Mouse (Mus musculus) liver, embryonic 12.5 days (tissue): ENCODE measurements around the gene Gper1. TPM values are rescaled to one million over a fixed set of nuclear protein-coding genes. Genes with fewer than 3 reads are reported as not detected.

Experiments
- ATAC-seq: fragments of 200-750 bp; cut with Nextera tagmentation; 2 replicates; pipeline ENCODE4 v1.8.0; 2017; ENCODE audit warnings: moderate number of reproducible peaks, mild to moderate bottlenecking, moderate library complexity
- H3K27ac ChIP-seq: fragments of 300-500 bp; sonication (generic); 2 replicates; pipeline ENCODE4 v1.5.1; 2016; ENCODE audit warnings: mild to moderate bottlenecking
- H3K27me3 ChIP-seq: fragments of 300-500 bp; sonication (generic); replicated peaks from 2 replicates; pipeline ENCODE4 v1.6.1; 2016; ENCODE audit warnings: mild to moderate bottlenecking, moderate library complexity
- H3K36me3 ChIP-seq: fragments of 300-500 bp; sonication (generic); 2 replicates; pipeline ENCODE4 v1.6.1; 2016; ENCODE audit warnings: mild to moderate bottlenecking, moderate library complexity
- H3K4me1 ChIP-seq: fragments of 300-500 bp; sonication (generic); 2 replicates; pipeline ENCODE4 v1.6.1; 2016
- H3K4me2 ChIP-seq: fragments of 300-500 bp; sonication (generic); 2 replicates; pipeline ENCODE4 v1.6.1; 2016; ENCODE audit warnings: mild to moderate bottlenecking, moderate library complexity
- H3K4me3 ChIP-seq: fragments of 300-500 bp; sonication (generic); 2 replicates; pipeline ENCODE4 v1.5.1; 2016; ENCODE audit warnings: mild to moderate bottlenecking, moderate library complexity
- H3K9ac ChIP-seq: fragments of 300-500 bp; sonication (generic); 2 replicates; pipeline ENCODE4 v1.6.1; 2016; ENCODE audit warnings: mild to moderate bottlenecking, moderate library complexity
- H3K9me3 ChIP-seq: fragments of 300-500 bp; sonication (generic); replicated peaks from 2 replicates; pipeline ENCODE4 v1.6.1; 2016; ENCODE audit warnings: mild to moderate bottlenecking, moderate library complexity
- WGBS: fragments of 180-500 bp; shearing (Covaris S2); methylation state at CpG from one replicate; pipeline ENCODE4 v1.1.7; 2016; ENCODE audit not compliant: insufficient replicate concordance; 5-methylcytosine and 5-hydroxymethylcytosine counted together
- polyA plus RNA-seq: library from polyadenylated mRNA; unstranded; fragments of >200 nt; fragmentation: Nextera tagmentation; extraction: Ambion mirVana; gene quantifications from 2 replicates; pipeline ENCODE4 v1.2.1, GENCODE M21; 2016

Gene Gper1
- polyA plus RNA-seq, 1 experiment from 2014 or later = 0.51 TPM

DNA sequence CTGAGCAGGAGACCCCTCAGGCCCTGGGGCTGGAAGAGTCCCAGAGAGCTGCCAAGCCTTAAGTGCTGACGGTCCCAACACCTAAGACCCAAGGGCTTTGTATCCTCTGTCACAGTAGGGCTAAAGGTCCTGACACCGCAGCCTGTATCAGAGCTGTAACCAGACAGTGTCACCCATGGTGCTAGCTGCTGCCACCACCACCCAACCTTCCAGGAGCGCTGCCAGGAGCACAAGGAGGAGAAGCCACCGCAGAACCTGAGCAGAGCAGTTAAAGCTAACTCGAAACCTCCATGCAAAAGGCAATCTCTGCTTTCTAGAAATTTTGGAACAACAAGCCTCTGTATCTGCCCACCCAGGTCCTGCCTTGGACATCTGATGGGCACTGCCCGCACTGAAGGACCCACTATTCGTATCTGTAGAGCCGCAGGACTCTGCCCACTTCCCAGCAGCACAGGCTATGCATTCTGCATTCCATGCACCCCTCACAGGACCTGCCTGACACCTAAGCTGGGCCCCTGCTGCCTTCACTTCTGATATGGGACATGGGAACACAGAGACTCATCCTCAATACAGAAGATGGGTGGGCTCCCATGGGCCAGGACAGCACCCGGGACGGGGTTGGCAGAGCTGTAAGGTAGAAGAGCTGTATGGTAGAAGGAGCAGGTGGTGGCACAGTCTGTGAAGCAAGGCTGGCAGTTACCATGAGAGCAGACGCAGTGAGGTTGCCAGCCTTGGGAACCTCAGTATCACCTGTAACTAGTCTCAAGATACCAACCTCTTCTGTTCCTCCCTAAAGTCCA is 18.2 kb downstream of the Gper1 start:
- no peaks in the 10 kb centered on the region for H3K9me3 ChIP-seq
- H3K4me3 ChIP-seq = no peak overlapping the region
- H3K27ac ChIP-seq = no peak overlapping the region
- 85% methylated on average over 11 of the region's 11 CpGs for WGBS
- peaks cover 5% of the 10 kb centered on the region for H3K36me3 ChIP-seq
- no peak overlapping the region for H3K9ac ChIP-seq
- no peak overlapping the region for H3K4me2 ChIP-seq
- no peaks in the 10 kb centered on the region for H3K27me3 ChIP-seq
- ATAC-seq = no peak
- H3K4me1 ChIP-seq = peaks cover 5% of the 10 kb centered on the region; the same call in 1 of the 2 replicates

DNA sequence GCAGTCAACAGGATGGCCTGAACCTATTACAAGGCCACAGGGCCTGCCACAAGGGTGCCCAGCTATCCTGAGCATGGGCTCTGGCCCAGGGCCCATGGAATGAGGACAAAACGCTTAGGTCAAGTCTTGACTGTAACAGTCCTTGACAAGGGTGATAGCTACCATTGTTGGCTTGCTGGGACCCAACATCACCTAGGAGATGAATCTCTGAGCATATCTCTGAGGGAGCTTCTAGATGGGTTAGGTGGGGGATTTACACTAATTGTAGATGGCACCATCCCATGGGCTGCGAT is 18.7 kb downstream of the Gper1 start:
- no peak overlapping the region for H3K27ac ChIP-seq
- no peaks in the 10 kb centered on the region for H3K9me3 ChIP-seq
- H3K36me3 ChIP-seq = peaks cover 3% of the 10 kb centered on the region; the same call in 1 of the 2 replicates
- H3K4me1 ChIP-seq = peaks cover 5% of the 10 kb centered on the region; the same call in 1 of the 2 replicates
- no peak overlapping the region for H3K4me3 ChIP-seq
- ATAC-seq = no peak
- H3K27me3 ChIP-seq = no peaks in the 10 kb centered on the region
- no peak overlapping the region for H3K4me2 ChIP-seq
- H3K9ac ChIP-seq = no peak overlapping the region
- WGBS = 89% methylated on average over 2 of the region's 2 CpGs

- H3K9ac ChIP-seq = no peak overlapping the region
- H3K4me2 ChIP-seq = no peak overlapping the region
- no peaks in the 10 kb centered on the region; the same call in 1 of the 2 replicates for H3K36me3 ChIP-seq
- H3K4me3 ChIP-seq = no peak overlapping the region
- H3K27ac ChIP-seq = no peak overlapping the region
- H3K9me3 ChIP-seq = no peaks in the 10 kb centered on the region
- peaks cover 5% of the 10 kb centered on the region; the same call in 1 of the 2 replicates for H3K4me1 ChIP-seq
- no peak for ATAC-seq
- H3K27me3 ChIP-seq = no peaks in the 10 kb centered on the region
- WGBS = 82% methylated on average over 12 of the region's 12 CpGs
Observed at GRCm38 (mm10) chr5:139442428-139442827, 19.5 kb downstream of the Gper1 start.

- no peaks in the 10 kb centered on the region for H3K27me3 ChIP-seq
- H3K9ac ChIP-seq = no peak overlapping the region
- H3K9me3 ChIP-seq = no peaks in the 10 kb centered on the region
- H3K4me3 ChIP-seq = no peak overlapping the region
- 73% methylated on average over 4 of the region's 4 CpGs for WGBS
- ATAC-seq = no peak
- no peaks in the 10 kb centered on the region for H3K36me3 ChIP-seq
- peaks cover 5% of the 10 kb centered on the region; the same call in 1 of the 2 replicates for H3K4me1 ChIP-seq
- no peak overlapping the region for H3K4me2 ChIP-seq
- no peak overlapping the region for H3K27ac ChIP-seq
Observed at GRCm38 (mm10) chr5:139442962-139443361, 20.0 kb downstream of the Gper1 start.

DNA sequence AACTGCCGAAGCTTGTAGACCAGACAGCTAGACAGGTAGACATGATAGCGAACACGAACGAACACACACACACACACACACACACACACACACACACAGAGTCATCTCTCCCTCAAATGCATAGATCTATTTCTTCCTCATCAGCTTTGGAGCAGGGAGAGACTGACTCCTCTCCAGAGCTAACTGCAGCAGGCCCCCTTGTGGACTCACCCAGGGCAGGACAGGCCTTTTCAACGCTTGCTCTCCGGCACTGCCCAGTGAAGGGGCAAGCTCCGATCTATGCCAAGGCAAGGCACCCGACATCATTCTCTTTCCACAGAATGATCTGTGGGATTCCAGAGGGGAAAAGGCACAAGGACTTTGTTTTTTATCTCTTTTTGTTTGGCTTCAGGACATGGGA is 22.3 kb downstream of the Gper1 start:
- no peak for ATAC-seq
- no peak overlapping the region for H3K9ac ChIP-seq
- peaks cover 20% of the 10 kb centered on the region for H3K4me1 ChIP-seq
- no peaks in the 10 kb centered on the region for H3K9me3 ChIP-seq
- H3K4me2 ChIP-seq = no peak overlapping the region
- no peaks in the 10 kb centered on the region for H3K27me3 ChIP-seq
- H3K36me3 ChIP-seq = no peaks in the 10 kb centered on the region
- H3K27ac ChIP-seq = no peak overlapping the region
- 77% methylated on average over 8 of the region's 8 CpGs for WGBS
- no peak overlapping the region for H3K4me3 ChIP-seq

DNA sequence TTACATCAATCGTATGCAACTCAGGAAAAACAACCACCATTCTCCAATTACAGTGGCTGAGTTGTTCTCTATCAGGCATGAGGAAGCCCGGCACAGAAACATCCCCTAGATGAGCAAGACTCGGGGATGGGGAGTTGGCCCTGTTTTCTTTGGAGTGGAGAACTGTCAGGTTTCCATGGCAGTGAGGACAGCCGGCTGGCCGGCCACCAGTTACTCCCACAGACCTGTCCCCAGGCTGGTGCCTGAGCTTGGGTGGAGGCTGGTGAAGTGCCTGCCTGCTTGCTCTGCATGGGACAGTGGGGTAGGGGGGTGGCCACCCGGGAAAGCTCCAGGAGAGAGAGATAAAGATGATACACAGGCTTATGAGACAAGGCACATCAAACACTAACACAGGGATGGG is 25.1 kb downstream of the Gper1 start:
- Histone ChIP-seq H3K27me3 (no peaks in the 10 kb centered on the region), H3K4me3 (no peak overlapping the region), H3K4me1 (peaks cover 24% of the 10 kb centered on the region), H3K9ac (no peak overlapping the region), H3K4me2 (no peak overlapping the region), H3K27ac (0 out of 2 replicates have a peak overlapping the region, but pooled peaks have one; percentile 2), H3K9me3 (no peaks in the 10 kb centered on the region), H3K36me3 (peaks cover 13% of the 10 kb centered on the region)
- 63% methylated on average over 6 of the region's 6 CpGs for WGBS
- no peak for ATAC-seq

DNA sequence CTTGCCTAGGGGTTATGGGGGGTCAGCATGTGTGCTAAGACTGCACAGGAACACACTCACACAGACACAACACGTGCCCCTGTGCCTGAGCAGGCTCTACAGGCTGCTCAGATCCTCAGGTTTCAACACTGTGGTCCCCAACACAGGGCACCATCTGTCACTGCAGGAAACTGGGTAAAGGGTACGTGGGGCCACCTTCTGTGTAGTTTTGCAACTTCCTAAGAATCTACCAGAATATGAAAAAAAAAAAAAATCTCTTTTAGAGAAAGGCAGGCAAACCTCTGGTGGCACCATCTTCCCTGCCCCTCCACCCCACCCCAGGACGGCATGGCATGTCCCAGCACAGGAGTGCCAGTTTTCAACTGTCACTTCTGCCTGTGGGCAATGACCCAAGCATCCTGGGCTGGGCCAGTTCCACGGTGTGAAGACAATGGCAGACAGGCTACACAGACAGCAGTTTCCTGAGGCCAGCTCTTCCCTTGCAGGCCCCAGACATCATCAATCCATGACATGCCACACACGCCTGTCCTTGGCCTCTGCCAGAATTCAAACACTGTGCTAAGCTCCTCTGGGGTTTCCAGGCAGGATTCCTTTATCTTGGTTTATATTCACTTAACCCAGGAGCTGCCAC is 26.3 kb downstream of the Gper1 start:
- WGBS = 42% methylated on average over 5 of the region's 5 CpGs
- H3K4me1 ChIP-seq = peaks cover 24% of the 10 kb centered on the region
- H3K9ac ChIP-seq = no peak overlapping the region
- no peak for ATAC-seq
- H3K9me3 ChIP-seq = no peaks in the 10 kb centered on the region
- no peaks in the 10 kb centered on the region for H3K27me3 ChIP-seq
- H3K4me3 ChIP-seq = no peak overlapping the region
- no peak overlapping the region for H3K4me2 ChIP-seq
- peaks cover 25% of the 10 kb centered on the region for H3K36me3 ChIP-seq
- peak overlapping the region; percentile 40; the same call in 1 of the 2 replicates for H3K27ac ChIP-seq

DNA sequence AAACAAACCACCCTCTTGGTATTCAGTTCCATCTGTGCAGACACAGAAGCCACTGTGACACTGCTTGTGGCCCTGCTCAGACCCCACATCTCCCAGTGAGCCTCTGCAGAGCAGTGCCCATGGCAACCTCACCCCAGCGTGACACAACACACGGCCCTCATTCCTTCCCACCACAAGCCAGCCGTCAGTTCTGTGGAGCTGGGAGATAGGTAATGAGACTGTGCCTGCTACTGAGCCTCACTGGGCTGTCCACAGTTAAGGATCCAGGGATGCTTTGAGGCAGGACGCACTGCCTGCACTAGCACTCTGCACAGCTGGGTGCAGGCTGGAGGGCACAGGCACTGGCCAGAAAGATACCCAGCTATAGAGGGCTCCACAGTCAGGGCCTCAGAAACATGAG is 27.0 kb downstream of the Gper1 start:
- WGBS = 56% methylated on average over 4 of the region's 4 CpGs
- no peak; the same call in 1 of the 2 replicates for ATAC-seq
- H3K36me3 ChIP-seq = peaks cover 30% of the 10 kb centered on the region
- no peak overlapping the region for H3K4me2 ChIP-seq
- no peak overlapping the region for H3K4me3 ChIP-seq
- no peaks in the 10 kb centered on the region for H3K9me3 ChIP-seq
- H3K9ac ChIP-seq = no peak overlapping the region
- peak overlapping the region; percentile 40 for H3K27ac ChIP-seq
- peaks cover 24% of the 10 kb centered on the region for H3K4me1 ChIP-seq
- no peaks in the 10 kb centered on the region for H3K27me3 ChIP-seq

DNA sequence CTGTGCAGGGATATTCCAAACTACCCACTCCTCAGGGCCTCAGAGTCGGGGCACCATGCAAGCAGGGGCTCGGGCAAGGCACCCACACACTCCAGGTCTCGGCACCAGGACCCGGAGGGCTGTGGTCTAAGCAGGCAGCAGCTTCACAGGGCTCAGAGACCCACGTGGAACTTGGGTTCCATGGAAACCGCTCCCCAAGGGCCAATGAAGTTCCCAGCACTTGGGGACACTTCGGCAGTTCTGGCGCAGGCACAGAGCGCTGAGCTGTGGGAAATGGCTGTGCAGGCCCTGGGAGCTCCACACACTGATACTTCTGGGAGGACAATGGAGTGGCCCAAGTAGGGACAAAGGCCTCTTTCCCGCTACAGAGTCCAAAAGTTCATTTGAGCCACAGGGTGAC is 30.1 kb downstream of the Gper1 start:
- Histone ChIP-seq H3K36me3 (peaks cover 35% of the 10 kb centered on the region), H3K9ac (no peak overlapping the region), H3K4me1 (peaks cover 18% of the 10 kb centered on the region), H3K27me3 (no peaks in the 10 kb centered on the region), H3K4me2 (no peak overlapping the region), H3K9me3 (no peaks in the 10 kb centered on the region), H3K27ac (no peak overlapping the region), H3K4me3 (no peak overlapping the region)
- ATAC-seq = no peak
- 85% methylated on average over 10 of the region's 10 CpGs for WGBS

DNA sequence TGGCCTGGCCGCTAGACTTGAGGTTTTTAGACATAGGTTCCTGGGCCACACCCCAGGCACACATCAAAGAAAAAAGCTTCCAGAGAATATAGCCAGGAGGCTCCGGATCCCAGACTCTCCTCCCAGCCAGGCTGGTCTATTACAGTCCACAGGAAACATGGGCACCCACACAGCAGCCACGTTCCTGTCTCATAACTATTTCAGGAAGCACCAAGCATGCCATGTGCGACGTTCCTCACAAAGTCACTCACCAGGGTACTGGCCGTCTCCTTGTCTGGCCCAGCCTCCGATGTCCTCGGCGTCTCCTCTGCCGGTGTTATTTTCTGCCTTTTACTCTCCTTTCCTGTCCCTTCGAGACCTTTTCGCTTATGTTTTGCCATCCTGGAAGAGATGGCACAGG is 32.2 kb downstream of the Gper1 start:
- 82% methylated on average over 12 of the region's 12 CpGs for WGBS
- H3K9ac ChIP-seq = no peak overlapping the region
- H3K4me2 ChIP-seq = no peak overlapping the region
- peaks cover 15% of the 10 kb centered on the region for H3K4me1 ChIP-seq
- no peak for ATAC-seq
- no peak overlapping the region for H3K27ac ChIP-seq
- H3K36me3 ChIP-seq = peaks cover 39% of the 10 kb centered on the region
- H3K27me3 ChIP-seq = no peaks in the 10 kb centered on the region
- H3K9me3 ChIP-seq = no peaks in the 10 kb centered on the region
- H3K4me3 ChIP-seq = no peak overlapping the region

GRCm38 (mm10) chr5:139457241-139457640 is 34.3 kb downstream of the Gper1 start:
- no peaks in the 10 kb centered on the region for H3K9me3 ChIP-seq
- H3K4me3 ChIP-seq = no peak overlapping the region
- H3K27me3 ChIP-seq = no peaks in the 10 kb centered on the region
- H3K4me2 ChIP-seq = no peak overlapping the region
- H3K9ac ChIP-seq = no peak overlapping the region
- H3K36me3 ChIP-seq = peaks cover 34% of the 10 kb centered on the region
- ATAC-seq = no peak
- H3K27ac ChIP-seq = no peak overlapping the region
- H3K4me1 ChIP-seq = peaks cover 18% of the 10 kb centered on the region
- WGBS = 72% methylated on average over 8 of the region's 8 CpGs

GRCm38 (mm10) chr5:139459938-139460337 is 37.0 kb downstream of the Gper1 start:
- peak overlapping the region; percentile 63 for H3K9ac ChIP-seq
- no peaks in the 10 kb centered on the region for H3K27me3 ChIP-seq
- H3K9me3 ChIP-seq = no peaks in the 10 kb centered on the region
- H3K4me2 ChIP-seq = peak overlapping the region; percentile 76
- H3K36me3 ChIP-seq = peaks cover 9% of the 10 kb centered on the region
- peak overlapping the region; percentile 64 for H3K4me3 ChIP-seq
- 5% methylated on average over 10 of the region's 10 CpGs for WGBS
- peak; percentile 16 for ATAC-seq
- peaks cover 18% of the 10 kb centered on the region for H3K4me1 ChIP-seq
- H3K27ac ChIP-seq = no peak overlapping the region
